Mouse (Mus musculus): Measurements from ENCODE around the gene Ano8. TPM values are rescaled to one million over a fixed set of nuclear protein-coding genes. Genes with fewer than 3 reads are reported as not detected.

The Ano8 gene
- polyA plus RNA-seq (2015; fragmentation: Nextera tagmentation; extraction: Ambion mirVana), result 1.0 and 1.1 TPM in 2 replicates

DNA sequence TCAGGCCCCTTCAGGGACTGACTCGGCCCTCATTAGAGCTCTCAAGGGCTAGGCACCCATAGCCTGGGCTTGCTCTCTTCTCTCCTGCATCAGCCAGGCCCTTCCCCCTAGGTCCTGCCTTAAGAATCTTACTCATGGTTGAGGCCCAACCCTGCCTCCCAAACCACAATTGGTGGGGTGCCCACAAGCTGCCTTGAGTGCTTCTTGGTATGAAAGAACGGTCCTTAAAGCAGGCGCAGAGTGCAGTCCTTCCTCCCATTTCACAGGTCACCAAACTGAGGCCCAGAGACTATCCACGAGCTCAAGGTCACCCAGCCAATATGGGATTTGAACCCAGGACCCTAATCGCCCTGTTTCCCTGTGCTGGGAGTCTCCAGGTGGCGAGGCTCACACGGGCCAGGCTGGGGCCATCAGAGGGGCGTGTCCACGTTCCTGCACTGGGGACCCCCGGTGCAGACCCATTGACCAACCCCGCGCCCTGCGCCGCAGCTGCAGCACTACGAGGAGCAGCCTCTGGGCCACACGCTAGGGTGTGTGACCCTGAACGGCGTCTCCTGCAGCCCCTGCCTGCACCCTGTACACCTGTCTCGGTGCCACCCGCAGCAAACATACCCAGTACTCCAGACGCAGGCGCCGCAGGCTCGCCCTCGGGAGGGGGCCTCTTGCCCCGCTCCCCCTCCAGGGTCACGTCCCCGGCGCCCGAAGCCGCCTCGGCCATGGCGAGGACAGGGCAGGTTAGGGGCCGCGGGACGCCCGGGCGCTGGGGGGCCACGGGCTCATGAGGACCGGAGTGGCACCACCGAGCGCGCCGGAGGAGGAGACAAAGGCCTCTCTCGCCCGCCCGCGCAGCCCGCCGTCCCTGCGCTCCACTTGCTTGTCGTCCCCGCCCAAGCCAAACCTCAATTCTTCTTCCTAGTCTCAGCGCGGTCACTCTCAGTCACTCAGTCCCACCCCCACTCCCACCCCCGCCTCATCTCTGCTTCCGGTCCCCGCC lies at the start of gene Ano8:
TSS of gene Ano8 (minus strand) at position 822 of the 994 bp plus-strand sequence.

GRCm38 (mm10) chr8:71525226-71526050 lies 39.7 kb upstream of the Ano8 start, which contains the start of gene Ccdc194:
Gene Ccdc194, minus strand, starts transcription at chr8:71525711.

DNA sequence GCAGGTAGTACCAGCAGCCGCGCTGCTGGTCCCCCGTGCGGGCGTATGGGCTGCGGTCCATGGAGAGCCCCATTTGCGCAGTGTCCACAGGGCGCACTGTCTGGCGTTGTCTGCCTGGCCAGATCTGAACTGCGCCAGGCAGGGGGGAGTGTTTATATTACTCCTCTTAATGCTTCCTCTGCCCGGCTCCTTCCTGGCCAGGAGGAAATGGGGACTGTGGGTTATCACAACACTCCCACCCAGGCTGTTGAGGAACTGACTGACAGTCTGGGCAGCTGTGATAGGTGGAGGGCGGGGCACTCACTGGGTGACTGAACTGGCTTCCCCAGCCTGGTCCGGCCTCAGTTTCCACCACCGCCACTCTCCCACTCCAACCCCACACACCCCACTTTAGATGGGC lies 25.9 kb upstream of the Ano8 start, which contains the start of gene Plvap:
TSS of gene Plvap (minus strand) at position 109 of the 400 bp plus-strand sequence.

GRCm38 (mm10) chr8:71487691-71488445 lies 2.1 kb upstream of the Ano8 start, which contains the start of gene Gtpbp3:
Gene Gtpbp3, plus strand, starts transcription at chr8:71488103.

DNA sequence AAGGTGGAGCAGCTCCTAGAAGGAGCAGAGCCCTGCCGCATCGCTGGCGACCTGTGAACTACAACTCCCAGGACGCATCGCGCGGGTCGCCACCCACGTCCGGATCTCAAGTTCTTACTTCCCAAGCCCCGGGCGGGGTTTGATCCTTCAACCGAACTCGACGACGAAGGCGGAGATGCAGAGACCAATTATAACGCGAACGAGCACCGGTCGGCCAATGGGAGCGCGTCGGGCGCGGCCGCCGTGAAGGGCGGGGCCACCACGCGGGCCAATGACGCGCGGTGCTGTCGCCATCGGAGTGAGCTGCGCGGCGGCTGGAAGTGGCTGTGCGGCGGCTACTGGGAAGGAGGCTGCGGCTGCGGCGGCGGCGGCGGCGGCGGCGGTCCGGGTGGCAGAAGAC lies 16.8 kb downstream of the Ano8 start, which contains the start of gene Dda1:
TSS of gene Dda1 (plus strand) at position 284 of the 400 bp plus-strand sequence.

GRCm38 (mm10) chr8:71464513-71465500 lies 21.0 kb downstream of the Ano8 start, which contains the start of gene Mrpl34:
Gene Mrpl34, plus strand, starts transcription at chr8:71464959.

DNA sequence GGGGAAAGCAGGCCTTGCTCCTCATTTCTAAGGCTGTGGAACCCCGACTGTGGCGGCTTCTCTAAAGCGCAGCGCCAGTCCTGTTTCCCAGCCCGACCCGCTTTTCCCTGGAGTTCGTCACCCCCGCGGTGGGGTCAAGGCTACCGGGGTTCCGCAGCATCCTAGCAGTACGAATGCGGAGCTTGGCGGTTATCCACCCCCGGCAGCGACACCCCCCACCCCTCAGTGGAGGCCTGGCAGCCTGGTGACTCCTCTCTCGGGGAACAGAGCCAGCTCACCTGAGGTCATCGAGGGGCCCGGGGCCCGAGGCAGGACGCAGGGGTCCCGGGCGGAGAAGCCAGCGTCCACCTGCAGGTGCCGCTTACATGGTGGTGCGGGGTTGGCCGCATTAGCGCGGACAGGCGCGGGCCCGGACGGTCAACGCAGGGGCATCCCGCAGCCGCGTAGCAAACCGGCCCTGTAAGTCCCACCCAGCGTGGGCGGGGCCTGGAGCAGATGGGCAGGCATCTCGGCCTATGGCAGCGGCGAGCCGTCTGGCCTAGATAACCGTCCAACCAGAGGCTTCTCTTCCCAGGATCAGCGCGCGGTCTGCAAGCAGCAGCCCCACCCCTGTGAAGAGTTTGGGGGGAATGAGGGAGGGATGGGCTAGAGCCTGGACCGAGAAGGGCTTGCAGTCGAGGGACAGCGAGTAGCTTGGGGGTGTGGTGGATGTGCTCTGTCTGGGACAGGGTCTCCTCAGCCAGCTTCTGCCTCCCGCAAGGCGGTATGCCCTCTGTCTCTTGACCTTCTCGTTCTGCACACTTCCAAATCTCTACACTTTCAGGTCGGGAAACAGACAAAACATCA lies 22.4 kb downstream of the Ano8 start, which contains the start of gene Abhd8:
TSS of gene Abhd8 (minus strand) at position 468 of the 846 bp plus-strand sequence.

Other genes with a start within 250 kb of the Ano8 start
- 11.9 and 13.6 TPM in 2 replicates for gene Myo9b, start 213.2 kb downstream of the Ano8 start, polyA plus RNA-seq (2015; fragmentation: Nextera tagmentation; extraction: Ambion mirVana)
- gene Haus8, start 213.0 kb downstream of the Ano8 start, polyA plus RNA-seq (2015; fragmentation: Nextera tagmentation; extraction: Ambion mirVana), result 21.3 and 24.6 TPM in 2 replicates
- 89.1 and 89.4 TPM in 2 replicates for gene Use1, start 119.1 kb downstream of the Ano8 start, polyA plus RNA-seq (2015; fragmentation: Nextera tagmentation; extraction: Ambion mirVana)
- 5.5 and 5.7 TPM in 2 replicates for gene Ocel1, start 114.7 kb downstream of the Ano8 start, polyA plus RNA-seq (2015; fragmentation: Nextera tagmentation; extraction: Ambion mirVana)
- 55.5 and 56.4 TPM in 2 replicates for gene Nr2f6, start 104.0 kb downstream of the Ano8 start, polyA plus RNA-seq (2015; fragmentation: Nextera tagmentation; extraction: Ambion mirVana)
- 4.6 and 5.8 TPM in 2 replicates for gene Ushbp1, start 90.2 kb downstream of the Ano8 start, polyA plus RNA-seq (2015; fragmentation: Nextera tagmentation; extraction: Ambion mirVana)
- gene Babam1, start 89.1 kb downstream of the Ano8 start, polyA plus RNA-seq (2015; fragmentation: Nextera tagmentation; extraction: Ambion mirVana), result 62.9 and 66.6 TPM in 2 replicates
- 4.8 and 6.5 TPM in 2 replicates for gene Ankle1, start 80.0 kb downstream of the Ano8 start, polyA plus RNA-seq (2015; fragmentation: Nextera tagmentation; extraction: Ambion mirVana)
- gene Abhd8, start 22.3 kb downstream of the Ano8 start, polyA plus RNA-seq (2015; fragmentation: Nextera tagmentation; extraction: Ambion mirVana), result 24.9 and 28.3 TPM in 2 replicates
- gene Mrpl34, start 21.0 kb downstream of the Ano8 start, polyA plus RNA-seq (2015; fragmentation: Nextera tagmentation; extraction: Ambion mirVana), result 80.4 and 81.5 TPM in 2 replicates
- 74.3 and 86.1 TPM in 2 replicates for gene Dda1, start 16.8 kb downstream of the Ano8 start, polyA plus RNA-seq (2015; fragmentation: Nextera tagmentation; extraction: Ambion mirVana)
- 9.3 and 9.9 TPM in 2 replicates for gene Gtpbp3, start 2.1 kb upstream of the Ano8 start, polyA plus RNA-seq (2015; fragmentation: Nextera tagmentation; extraction: Ambion mirVana)
- gene Plvap, start 25.8 kb upstream of the Ano8 start, polyA plus RNA-seq (2015; fragmentation: Nextera tagmentation; extraction: Ambion mirVana), result 12.9 and 13.2 TPM in 2 replicates
- 0.19 TPM in 1 of 2 replicates, not detected in the other for gene Ccdc194, start 39.7 kb upstream of the Ano8 start, polyA plus RNA-seq (2015; fragmentation: Nextera tagmentation; extraction: Ambion mirVana)
- 48.3 and 59.8 TPM in 2 replicates for gene Bst2, start 51.5 kb upstream of the Ano8 start, polyA plus RNA-seq (2015; fragmentation: Nextera tagmentation; extraction: Ambion mirVana)
- gene Mvb12a, start 57.0 kb upstream of the Ano8 start, polyA plus RNA-seq (2015; fragmentation: Nextera tagmentation; extraction: Ambion mirVana), result 79.7 and 86.3 TPM in 2 replicates
- gene Tmem221, start 72.9 kb upstream of the Ano8 start, polyA plus RNA-seq (2015; fragmentation: Nextera tagmentation; extraction: Ambion mirVana), result 0.57 and 0.63 TPM in 2 replicates
- not detected in 2 replicates for gene Nxnl1, start 80.6 kb upstream of the Ano8 start, polyA plus RNA-seq (2015; fragmentation: Nextera tagmentation; extraction: Ambion mirVana)
- gene Slc27a1, start 82.9 kb upstream of the Ano8 start, polyA plus RNA-seq (2015; fragmentation: Nextera tagmentation; extraction: Ambion mirVana), result 17.5 and 21.1 TPM in 2 replicates
- gene Pgls, start 106.2 kb upstream of the Ano8 start, polyA plus RNA-seq (2015; fragmentation: Nextera tagmentation; extraction: Ambion mirVana), result 222 and 225 TPM in 2 replicates
- gene Fam129c, start 111.7 kb upstream of the Ano8 start, polyA plus RNA-seq (2015; fragmentation: Nextera tagmentation; extraction: Ambion mirVana), result 0.71 and 1.7 TPM in 2 replicates
- gene Colgalt1, start 125.0 kb upstream of the Ano8 start, polyA plus RNA-seq (2015; fragmentation: Nextera tagmentation; extraction: Ambion mirVana), result 60.6 and 64.6 TPM in 2 replicates
- 0.49 and 0.68 TPM in 2 replicates for gene Unc13a, start 185.8 kb upstream of the Ano8 start, polyA plus RNA-seq (2015; fragmentation: Nextera tagmentation; extraction: Ambion mirVana)
- 5.7 and 6.5 TPM in 2 replicates for gene Jak3, start 190.3 kb upstream of the Ano8 start, polyA plus RNA-seq (2015; fragmentation: Nextera tagmentation; extraction: Ambion mirVana)
- 2.5 TPM in 2 replicates for gene Insl3, start 203.3 kb upstream of the Ano8 start, polyA plus RNA-seq (2015; fragmentation: Nextera tagmentation; extraction: Ambion mirVana)
- gene B3gnt3, start 215.8 kb upstream of the Ano8 start, polyA plus RNA-seq (2015; fragmentation: Nextera tagmentation; extraction: Ambion mirVana), result 4.4 TPM in 2 replicates
- 0.59 and 1.7 TPM in 2 replicates for gene Fcho1, start 239.8 kb upstream of the Ano8 start, polyA plus RNA-seq (2015; fragmentation: Nextera tagmentation; extraction: Ambion mirVana)

All from urinary bladder, postnatal 0 days (tissue).